In genomic region chr3:96058231-96058896, GRCm38 (mm10) we compare ENCODE assay signal across 8 mouse cellular contexts. TPM values are rescaled to one million over a fixed set of nuclear protein-coding genes. Genes with fewer than 3 reads are reported as not detected.
DNase-seq lines count a peak whose midpoint lies in the region; ATAC-seq lines count a peak whose summit lies in the region.

Gene Vps45, minus strand, starts transcription at chr3:96058466.

- H3K27ac ChIP-seq in heart, embryonic 12.5 days (ENCODE audit: poor library complexity, severe bottlenecking) = peak within 1 kb of the TSS; percentile 92
- peak within 1 kb of the TSS; percentile 90 for H3K27ac ChIP-seq in kidney, embryonic 16.5 days (ENCODE audit: low read length)
- peak within 1 kb of the TSS; percentile 91 for H3K27ac ChIP-seq in liver, embryonic 13.5 days

- DNase-seq in CD8-positive naive resting alpha-beta T cell, adult 2 months (ENCODE audit: low read depth in 2 of 2, low spot score in 2 of 2) = peak; percentile 46 to 65
- DNase-seq in brain, embryonic 18.5 days (ENCODE audit: low read depth, low spot score) = peak; percentile 20
- DNase-seq in liver, embryonic 13.5 days = peak; percentile 72
- peak; percentile 67 for DNase-seq in neural tube, embryonic 10.5 days (ENCODE audit: extremely low spot score, low spot score)
- peak; percentile 70 for DNase-seq in telencephalon, adult 2 months (ENCODE audit: low read depth, low spot score)

- no peaks in the 10 kb centered on the region for H3K27me3 ChIP-seq in erythroblast, embryonic 14.5 days (ENCODE audit: control insufficient read depth)
- no peaks in the 10 kb centered on the region for H3K27me3 ChIP-seq in heart, embryonic 12.5 days (replicated peaks)
- no peaks in the 10 kb centered on the region for H3K27me3 ChIP-seq in kidney, embryonic 16.5 days (ENCODE audit: insufficient read depth, low read length)
- H3K27me3 ChIP-seq in liver, embryonic 13.5 days = 0 out of 2 replicates have a peak, but pooled peaks cover 3% of the 10 kb centered on the region

- 2% methylated on average over 18 of the region's 18 CpGs for WGBS in heart, embryonic 12.5 days
- 1% methylated on average over 18 of the region's 18 CpGs for WGBS in kidney, embryonic 16.5 days
- WGBS in liver, embryonic 13.5 days (ENCODE audit: insufficient replicate concordance) = 2% methylated on average over 18 of the region's 18 CpGs

- ATAC-seq in heart, embryonic 12.5 days (ENCODE audit: insufficient number of reproducible peaks, low FRiP score) = peak; percentile 69; the same call in 1 of the 2 replicates
- peak; percentile 86 for ATAC-seq in kidney, embryonic 16.5 days (ENCODE audit: low FRiP score, low TSS enrichment)
- peak; percentile 84 for ATAC-seq in liver, embryonic 13.5 days (ENCODE audit: low read depth)

- H3K36me3 ChIP-seq in erythroblast, embryonic 14.5 days (ENCODE audit: control insufficient read depth) = peaks cover 23% of the 10 kb centered on the region
- peaks cover 12% of the 10 kb centered on the region for H3K36me3 ChIP-seq in heart, embryonic 12.5 days
- no peaks in the 10 kb centered on the region for H3K36me3 ChIP-seq in kidney, embryonic 16.5 days (ENCODE audit: insufficient read depth, low read length)
- H3K36me3 ChIP-seq in liver, embryonic 13.5 days = peaks cover 10% of the 10 kb centered on the region

- peaks cover 28% of the 10 kb centered on the region for H3K4me1 ChIP-seq in erythroblast, embryonic 14.5 days (ENCODE audit: control insufficient read depth)
- H3K4me1 ChIP-seq in heart, embryonic 12.5 days (replicated peaks) = peaks cover 9% of the 10 kb centered on the region
- peaks cover 12% of the 10 kb centered on the region for H3K4me1 ChIP-seq in kidney, embryonic 16.5 days (ENCODE audit: insufficient read depth, low read length)
- peaks cover 20% of the 10 kb centered on the region for H3K4me1 ChIP-seq in liver, embryonic 13.5 days (replicated peaks)

- no peaks in the 10 kb centered on the region for H3K9me3 ChIP-seq in erythroblast, embryonic 14.5 days (ENCODE audit: control insufficient read depth, low read length)
- H3K9me3 ChIP-seq in heart, embryonic 12.5 days (replicated peaks) = no peaks in the 10 kb centered on the region
- H3K9me3 ChIP-seq in kidney, embryonic 16.5 days (ENCODE audit: low read length) = no peaks in the 10 kb centered on the region
- H3K9me3 ChIP-seq in liver, embryonic 13.5 days (replicated peaks) = no peaks in the 10 kb centered on the region

- H3K9ac ChIP-seq in heart, embryonic 12.5 days = peak within 1 kb of the TSS; percentile 85
- peak within 1 kb of the TSS; percentile 74 for H3K9ac ChIP-seq in kidney, embryonic 16.5 days (replicated peaks; ENCODE audit: low read length)
- peak within 1 kb of the TSS; percentile 87 for H3K9ac ChIP-seq in liver, embryonic 13.5 days

- H3K4me3 ChIP-seq in erythroblast, embryonic 14.5 days (replicated peaks) = peak within 1 kb of the TSS; percentile 83
- H3K4me3 ChIP-seq in heart, embryonic 12.5 days = peak within 1 kb of the TSS; percentile 83
- H3K4me3 ChIP-seq in kidney, embryonic 16.5 days (ENCODE audit: low read length) = peak within 1 kb of the TSS; percentile 72
- peak within 1 kb of the TSS; percentile 76 for H3K4me3 ChIP-seq in liver, embryonic 13.5 days (replicated peaks)

- H3K4me2 ChIP-seq in heart, embryonic 12.5 days = peak within 1 kb of the TSS; percentile 86
- H3K4me2 ChIP-seq in kidney, embryonic 16.5 days (replicated peaks; ENCODE audit: low read depth, low read length) = peak within 1 kb of the TSS; percentile 79
- H3K4me2 ChIP-seq in liver, embryonic 13.5 days = peak within 1 kb of the TSS; percentile 81

RNA-seq across cellular contexts. Expression of gene Vps45, which starts in this region (rescaled TPM):
- 1.3 and 1.7 TPM in 2 replicates for polyA plus RNA-seq in erythroblast, embryonic 14.5 days (2012)
- 30.0 and 32.8 TPM in 2 replicates for polyA plus RNA-seq in heart, embryonic 12.5 days (2016; fragmentation: Nextera tagmentation; extraction: Ambion mirVana)
- polyA plus RNA-seq in kidney, embryonic 16.5 days (2015; fragmentation: Nextera tagmentation; extraction: Ambion mirVana) = 34.9 and 37.0 TPM in 2 replicates
- polyA plus RNA-seq in liver, embryonic 13.5 days (2015; fragmentation: Nextera tagmentation; extraction: Ambion mirVana) = 17.3 and 17.7 TPM in 2 replicates

Comparison
In these comparisons a context has a peak if more than half of its experiments do, and no peak if none do; other contexts are left out.
1. Peak in every context shown above with its lines: DNase-seq, ATAC-seq, H3K4me3 ChIP-seq and H3K27ac ChIP-seq.
2. DNase-seq: peak in every context shown above with its lines; median percentile 72 in liver, embryonic 13.5 days; 70 in telencephalon, adult 2 months; 67 in neural tube, embryonic 10.5 days; 56 in CD8-positive naive resting alpha-beta T cell, adult 2 months; 20 in brain, embryonic 18.5 days.